Mouse (Mus musculus): ENCODE results near the gene Atf6b. TPM values are rescaled to one million over a fixed set of nuclear protein-coding genes. Genes with fewer than 3 reads are reported as not detected.
A peak's percentile ranks its signal among the peaks of the same experiment; 100 is the strongest.

Atf6b gene
- polyA plus RNA-seq, 1 experiment from 2014 or later: 118 TPM

DNA sequence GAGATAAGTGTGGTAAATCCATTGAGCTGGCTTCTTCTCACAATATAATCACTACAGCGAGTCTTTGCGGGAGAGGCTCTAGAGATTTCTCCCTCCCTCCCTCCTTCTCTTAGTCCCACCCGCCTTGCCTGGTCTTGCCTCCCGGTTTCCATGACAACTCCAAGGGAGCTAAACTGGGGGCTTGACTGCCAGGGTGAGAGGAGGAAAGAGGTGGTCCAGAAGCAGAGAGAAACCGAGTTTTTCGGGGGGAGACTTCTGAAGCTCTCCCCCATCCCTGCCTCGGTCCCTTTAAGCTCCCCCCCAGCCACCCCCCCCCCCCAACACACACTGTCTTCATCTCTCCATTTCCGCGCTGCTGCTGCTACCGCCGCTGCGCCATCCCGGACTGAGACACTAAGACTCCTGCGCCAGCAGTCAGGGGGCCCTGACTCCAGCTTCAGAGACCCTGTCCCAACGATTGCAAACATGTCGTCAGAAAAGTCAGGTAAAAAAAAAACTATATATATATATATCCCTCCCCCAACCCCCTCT lies 17.7 kb upstream of the Atf6b start, which contains the start of gene Prrt1:
Gene Prrt1 (plus strand): TSS at position 313 of the 531 bp plus-strand sequence.
- Histone ChIP-seq H3K36me3 (peaks cover 9% of the 10 kb centered on the region; the same call in 1 of the 2 replicates), H3K27me3 (ENCODE audit: insufficient read depth, poor library complexity, severe bottlenecking) (peaks cover 58% of the 10 kb centered on the region), H3K4me1 (replicated peaks) (peaks cover 72% of the 10 kb centered on the region), H3K9me3 (no peaks in the 10 kb centered on the region), H3K27ac (peak within 1 kb of the TSS; percentile 92), H3K4me3 (peak within 1 kb of the TSS; percentile 83)
- DNase-seq (ENCODE audit: low spot score): peak; percentile 49
- WGBS: 2% methylated on average over 16 of the region's 16 CpGs

DNA sequence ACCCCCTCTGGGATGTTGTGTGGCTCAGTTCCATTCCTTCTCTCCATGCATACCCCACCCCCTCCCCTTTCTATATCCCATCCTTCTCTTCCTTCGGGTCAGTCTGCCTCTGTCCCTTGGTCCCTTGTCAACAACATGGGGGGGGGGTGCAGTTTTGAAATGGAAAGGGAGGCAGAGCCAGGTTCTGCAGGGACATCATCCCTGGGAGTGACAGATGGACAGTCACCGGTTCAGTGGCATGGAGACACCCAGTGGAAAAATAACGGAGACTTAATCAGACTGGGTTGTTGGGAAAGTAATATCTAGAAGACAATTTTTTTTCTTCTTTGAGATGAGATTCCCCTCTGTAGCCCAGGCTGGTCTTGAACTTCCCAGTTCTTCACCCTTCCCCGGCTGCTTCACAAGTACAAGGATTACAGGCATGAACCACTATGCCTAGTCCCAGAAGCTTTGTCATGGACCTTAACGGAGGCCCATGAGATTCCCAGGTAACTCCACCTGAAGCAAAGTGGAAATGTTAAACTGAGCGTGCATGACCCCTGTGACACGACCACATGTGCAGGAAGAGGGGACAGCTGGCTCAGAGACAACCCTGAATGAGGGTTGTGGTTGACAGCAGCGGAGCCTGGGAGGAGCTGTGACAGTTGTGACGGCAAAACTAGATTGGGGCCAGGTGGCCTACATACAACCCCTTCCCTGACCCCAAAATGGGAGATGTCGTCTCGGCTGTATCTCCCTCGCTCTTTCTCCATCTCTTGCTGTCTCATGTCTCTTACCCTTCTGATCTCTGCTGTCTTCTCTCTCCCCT lies 16.9 kb upstream of the Atf6b start:
- Histone ChIP-seq H3K9me3 (no peaks in the 10 kb centered on the region), H3K27ac (0 out of 2 replicates have a peak overlapping the region, but pooled peaks have one; percentile 72), H3K4me3 (peak overlapping the region; percentile 83), H3K27me3 (ENCODE audit: insufficient read depth, poor library complexity, severe bottlenecking) (peaks cover 58% of the 10 kb centered on the region), H3K4me1 (replicated peaks) (peaks cover 72% of the 10 kb centered on the region), H3K36me3 (peaks cover 7% of the 10 kb centered on the region; the same call in 1 of the 2 replicates)
- no peak for DNase-seq (ENCODE audit: low spot score)
- WGBS: 10% methylated on average over 12 of the region's 12 CpGs

DNA sequence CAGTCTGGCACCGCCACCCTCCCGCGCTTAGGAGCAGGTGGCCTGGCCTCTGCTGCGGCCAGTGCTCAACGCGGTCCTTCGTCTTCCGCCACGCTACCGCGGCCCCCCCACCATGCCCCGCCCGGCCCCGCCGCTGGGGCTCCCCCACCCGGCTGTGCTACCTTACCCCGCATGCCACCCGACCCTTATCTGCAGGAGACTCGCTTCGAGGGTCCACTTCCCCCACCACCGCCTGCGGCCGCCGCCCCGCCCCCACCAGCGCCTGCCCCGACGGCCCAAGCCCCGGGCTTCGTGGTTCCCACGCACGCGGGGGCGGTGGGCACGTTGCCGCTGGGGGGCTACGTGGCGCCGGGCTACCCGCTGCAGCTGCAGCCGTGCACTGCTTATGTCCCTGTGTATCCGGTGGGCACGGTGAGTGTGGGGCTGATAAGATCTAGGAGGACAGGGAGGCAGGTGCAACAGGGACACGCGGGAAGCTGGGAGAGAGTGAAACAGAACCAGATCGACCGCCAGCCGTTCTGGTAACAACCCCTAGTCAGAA lies 16.1 kb upstream of the Atf6b start:
- DNase-seq (ENCODE audit: low spot score): no peak
- H3K9me3 ChIP-seq: no peaks in the 10 kb centered on the region
- WGBS: 3% methylated on average over 48 of the region's 48 CpGs
- no peaks in the 10 kb centered on the region for H3K36me3 ChIP-seq
- peaks cover 70% of the 10 kb centered on the region for H3K4me1 ChIP-seq (replicated peaks)
- peaks cover 64% of the 10 kb centered on the region for H3K27me3 ChIP-seq (ENCODE audit: insufficient read depth, poor library complexity, severe bottlenecking)
- peak overlapping the region; percentile 83 for H3K4me3 ChIP-seq
- H3K27ac ChIP-seq: peak overlapping the region; percentile 72

DNA sequence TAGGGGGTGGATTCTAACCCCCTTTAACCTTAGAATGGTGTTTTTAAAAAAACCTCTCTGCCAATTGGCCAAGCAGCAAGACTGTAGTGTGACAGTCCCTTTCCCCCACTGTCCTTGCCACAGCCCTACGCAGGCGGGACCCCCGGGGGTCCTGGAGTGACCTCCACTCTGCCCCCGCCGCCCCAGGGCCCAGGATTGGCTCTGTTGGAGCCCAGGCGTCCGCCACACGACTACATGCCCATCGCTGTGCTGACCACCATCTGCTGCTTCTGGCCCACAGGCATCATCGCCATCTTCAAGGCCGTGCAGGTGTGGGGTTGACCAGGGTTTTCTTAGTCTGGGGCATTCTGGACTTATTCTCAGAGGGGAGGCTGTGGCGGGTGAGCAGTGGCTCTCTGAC lies 15.3 kb upstream of the Atf6b start:
- H3K36me3 ChIP-seq: no peaks in the 10 kb centered on the region
- H3K27ac ChIP-seq: peak overlapping the region; percentile 64
- 4% methylated on average over 12 of the region's 12 CpGs for WGBS
- H3K4me3 ChIP-seq: peak overlapping the region; percentile 83
- no peak for DNase-seq (ENCODE audit: low spot score)
- no peaks in the 10 kb centered on the region for H3K9me3 ChIP-seq
- H3K27me3 ChIP-seq (ENCODE audit: insufficient read depth, poor library complexity, severe bottlenecking): peaks cover 68% of the 10 kb centered on the region
- H3K4me1 ChIP-seq (replicated peaks): peaks cover 63% of the 10 kb centered on the region

DNA sequence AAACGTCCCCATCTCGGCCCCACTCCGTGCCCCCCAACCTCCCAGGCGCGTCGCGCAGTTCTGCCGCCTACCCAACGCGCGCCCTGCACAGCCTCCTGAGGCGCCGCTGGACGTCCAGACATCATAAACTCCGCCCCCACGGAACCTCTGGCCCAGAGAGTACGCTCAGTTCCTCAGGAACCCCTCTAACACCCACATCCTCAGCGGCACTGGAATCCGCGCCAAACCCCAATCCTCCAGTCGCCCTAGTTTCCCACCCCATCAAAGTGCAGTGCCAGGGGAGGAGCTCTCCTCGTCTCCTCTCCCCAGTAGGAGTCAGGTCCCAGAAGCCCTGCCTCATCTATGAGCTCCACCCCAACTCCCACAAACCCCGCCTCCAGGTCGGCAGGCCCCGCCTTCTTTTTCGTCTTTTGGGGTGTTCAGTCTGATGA lies 14.7 kb upstream of the Atf6b start:
- H3K4me1 ChIP-seq (replicated peaks): peaks cover 56% of the 10 kb centered on the region
- H3K27ac ChIP-seq: peak overlapping the region; percentile 64; the same call in 1 of the 2 replicates
- peak overlapping the region; percentile 83 for H3K4me3 ChIP-seq
- peak; percentile 46 for DNase-seq (ENCODE audit: low spot score)
- H3K9me3 ChIP-seq: no peaks in the 10 kb centered on the region
- H3K36me3 ChIP-seq: no peaks in the 10 kb centered on the region
- peaks cover 68% of the 10 kb centered on the region for H3K27me3 ChIP-seq (ENCODE audit: insufficient read depth, poor library complexity, severe bottlenecking)
- under 1% methylated on average over 26 of the region's 26 CpGs for WGBS

DNA sequence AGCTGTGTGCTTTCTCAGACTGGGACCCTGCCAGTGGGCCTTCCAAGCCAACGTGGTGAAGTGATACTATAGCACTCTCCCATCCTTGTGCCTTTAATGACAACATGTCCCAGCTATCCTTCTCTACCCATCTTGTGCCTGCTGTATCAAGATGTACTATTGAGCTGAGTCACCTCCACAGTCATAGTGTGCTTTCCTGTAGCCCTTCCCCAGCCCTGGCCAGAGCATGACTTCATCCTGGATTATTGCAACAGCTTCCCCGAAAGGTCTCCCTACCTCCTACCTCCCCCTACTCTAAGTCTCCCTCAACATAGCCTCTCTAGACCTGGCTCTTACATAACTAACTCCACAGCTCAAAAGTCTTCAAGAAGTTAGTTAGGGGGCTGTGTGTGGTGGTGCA lies 11.3 kb upstream of the Atf6b start:
- 75% methylated on average over 2 of the region's 2 CpGs for WGBS
- Histone ChIP-seq H3K4me1 (replicated peaks) (peaks cover 33% of the 10 kb centered on the region), H3K27ac (no peak overlapping the region), H3K27me3 (ENCODE audit: insufficient read depth, poor library complexity, severe bottlenecking) (peaks cover 48% of the 10 kb centered on the region), H3K9me3 (no peaks in the 10 kb centered on the region), H3K36me3 (no peaks in the 10 kb centered on the region), H3K4me3 (no peak overlapping the region)
- no peak for DNase-seq (ENCODE audit: low spot score)

DNA sequence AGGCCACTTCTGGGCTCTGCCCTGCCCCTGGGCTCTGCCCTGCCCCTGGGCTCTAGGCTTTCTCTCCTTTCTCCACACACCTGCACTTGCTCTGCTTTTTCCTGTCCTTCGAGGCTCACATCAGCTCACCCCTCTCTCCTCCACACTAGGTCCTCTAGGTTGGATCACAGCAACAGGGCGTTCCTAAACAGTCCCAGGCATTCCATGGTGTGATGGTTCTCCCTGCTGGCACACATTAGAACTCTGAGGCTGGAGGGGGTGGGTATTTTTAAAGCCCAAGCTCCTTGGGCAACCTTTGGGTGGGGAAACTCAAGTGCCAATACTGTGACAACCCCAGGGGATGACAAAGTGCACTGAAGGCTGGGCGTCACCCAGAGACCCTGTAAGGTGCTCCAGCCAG lies 9.5 kb upstream of the Atf6b start:
- H3K27ac ChIP-seq: no peak overlapping the region
- no peak overlapping the region for H3K4me3 ChIP-seq
- no peaks in the 10 kb centered on the region for H3K9me3 ChIP-seq

DNA sequence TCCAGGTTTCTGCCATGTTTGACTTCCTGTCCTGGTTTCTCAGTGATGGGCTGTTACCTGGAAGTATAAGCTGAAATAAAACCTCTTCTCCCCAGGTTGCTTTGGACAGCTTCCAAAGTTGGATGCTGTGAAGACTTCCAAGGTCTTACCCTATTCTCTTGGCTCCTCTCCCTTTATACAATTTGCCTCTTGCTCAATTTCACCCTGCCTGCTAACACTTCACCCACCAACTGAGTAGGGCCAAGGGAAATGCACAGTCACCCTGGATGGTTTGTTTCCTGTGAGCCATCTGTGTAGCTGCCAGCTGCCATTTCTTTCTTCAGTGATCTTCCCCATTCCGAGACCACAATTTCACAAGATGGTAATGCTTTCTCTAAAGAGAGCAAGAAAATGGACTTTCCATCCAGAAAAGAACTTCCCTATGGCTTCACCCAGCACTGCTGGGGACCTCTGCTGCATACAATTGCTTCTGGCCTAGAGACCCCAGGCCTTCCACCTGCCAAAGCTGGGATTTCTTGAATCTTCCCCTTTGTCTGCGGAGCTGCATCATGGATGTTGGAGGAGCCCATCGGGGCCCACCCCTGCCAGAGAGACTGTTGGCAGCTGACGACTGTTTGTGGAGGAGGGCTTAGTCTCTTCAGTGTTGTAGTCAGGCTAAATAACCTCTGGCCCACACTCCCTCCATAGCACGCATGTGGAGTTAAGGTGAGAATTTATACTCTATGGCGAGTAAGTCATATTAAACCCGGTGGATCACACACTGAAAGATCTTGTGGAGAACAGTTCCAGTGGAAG lies 7.3 kb upstream of the Atf6b start:
- H3K4me1 ChIP-seq (replicated peaks): peaks cover 25% of the 10 kb centered on the region
- H3K9me3 ChIP-seq: no peaks in the 10 kb centered on the region
- H3K27me3 ChIP-seq (ENCODE audit: insufficient read depth, poor library complexity, severe bottlenecking): peaks cover 14% of the 10 kb centered on the region; the same call in 1 of the 2 replicates
- H3K27ac ChIP-seq: peak overlapping the region; percentile 86; the same call in 1 of the 2 replicates
- no peak overlapping the region for H3K4me3 ChIP-seq
- H3K36me3 ChIP-seq: no peaks in the 10 kb centered on the region
- WGBS: 84% methylated on average over 7 of the region's 7 CpGs
- DNase-seq (ENCODE audit: low spot score): no peak

More for the DNA sequence above, 9.5 kb upstream of the Atf6b start:
- 70% methylated on average over 3 of the region's 3 CpGs for WGBS
- H3K36me3 ChIP-seq: no peaks in the 10 kb centered on the region
- H3K4me1 ChIP-seq (replicated peaks): peaks cover 25% of the 10 kb centered on the region
- DNase-seq (ENCODE audit: low spot score): no peak
- peaks cover 30% of the 10 kb centered on the region for H3K27me3 ChIP-seq (ENCODE audit: insufficient read depth, poor library complexity, severe bottlenecking)

DNA sequence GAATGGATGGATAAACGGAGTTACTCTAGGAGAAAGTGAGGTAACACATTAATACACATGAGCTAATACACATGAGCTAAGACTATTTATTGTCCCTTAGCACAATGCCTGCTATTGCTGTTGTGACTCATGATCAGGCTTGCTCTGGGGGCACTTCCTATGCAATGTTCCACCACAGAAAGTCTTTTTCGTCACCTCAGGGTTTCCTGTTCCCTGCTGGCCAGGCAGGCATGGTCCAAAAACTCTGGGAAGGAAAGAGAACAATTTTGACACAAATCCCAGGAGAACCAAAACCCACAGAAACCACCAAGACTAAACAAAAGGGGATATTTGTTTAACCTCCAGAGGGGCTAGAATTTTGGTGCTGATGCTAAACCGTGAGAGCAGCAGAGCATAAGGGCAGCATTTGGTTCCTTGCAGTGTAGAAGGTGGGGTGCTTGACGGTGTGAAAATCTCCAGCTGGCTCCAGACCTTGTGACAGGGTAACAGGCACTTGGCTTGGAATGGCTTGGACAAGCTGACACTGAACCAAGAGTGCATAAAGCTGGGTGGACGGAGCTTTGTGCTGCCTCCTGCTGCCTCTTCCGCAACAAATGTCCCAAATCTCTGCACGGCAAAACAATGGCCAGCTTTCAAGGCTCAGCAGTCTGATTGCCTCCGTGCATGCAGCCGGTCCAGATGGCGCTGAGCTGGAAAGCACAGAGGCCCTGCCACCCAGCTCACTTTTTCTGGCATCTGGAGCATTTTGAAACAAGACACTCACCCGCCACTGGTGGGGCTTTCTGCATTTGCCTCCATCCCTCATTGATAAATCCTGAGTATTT lies 6.0 kb upstream of the Atf6b start:
- peak; percentile 66 for DNase-seq (ENCODE audit: low spot score)
- H3K4me1 ChIP-seq (replicated peaks): peaks cover 37% of the 10 kb centered on the region
- peaks cover 5% of the 10 kb centered on the region for H3K36me3 ChIP-seq
- H3K27me3 ChIP-seq (ENCODE audit: insufficient read depth, poor library complexity, severe bottlenecking): peaks cover 7% of the 10 kb centered on the region; the same call in 1 of the 2 replicates
- H3K27ac ChIP-seq: peak overlapping the region; percentile 86
- no peaks in the 10 kb centered on the region for H3K9me3 ChIP-seq
- WGBS: 14% methylated on average over 11 of the region's 11 CpGs
- peak overlapping the region; percentile 18; the same call in 1 of the 2 replicates for H3K4me3 ChIP-seq

DNA sequence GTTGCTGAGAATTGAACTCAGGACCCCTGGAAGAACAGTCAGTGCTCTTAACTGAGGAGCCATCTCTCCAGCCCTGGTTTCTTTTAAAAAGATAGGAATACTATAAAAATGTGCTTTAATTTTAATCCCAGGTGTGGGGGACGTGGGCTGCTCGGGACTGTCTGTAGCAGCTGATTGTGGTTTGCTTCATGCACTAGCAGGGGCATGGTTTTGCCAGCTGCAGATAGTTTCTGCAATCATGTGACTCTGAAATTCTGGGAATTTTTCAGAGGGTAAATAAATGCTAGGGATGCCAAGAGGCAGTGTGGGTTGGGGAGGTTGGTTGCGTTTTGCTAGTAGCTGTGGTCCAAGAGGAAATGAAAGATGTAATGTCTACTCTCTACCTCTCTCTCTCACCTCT lies 5.0 kb upstream of the Atf6b start:
- Histone ChIP-seq H3K9me3 (no peaks in the 10 kb centered on the region), H3K36me3 (peaks cover 8% of the 10 kb centered on the region), H3K27ac (peak overlapping the region; percentile 86; the same call in 1 of the 2 replicates), H3K4me3 (no peak overlapping the region), H3K4me1 (replicated peaks) (peaks cover 43% of the 10 kb centered on the region), H3K27me3 (ENCODE audit: insufficient read depth, poor library complexity, severe bottlenecking) (0 out of 2 replicates have a peak, but pooled peaks cover 4% of the 10 kb centered on the region)
- no peak for DNase-seq (ENCODE audit: low spot score)
- 85% methylated on average over 3 of the region's 3 CpGs for WGBS

DNA sequence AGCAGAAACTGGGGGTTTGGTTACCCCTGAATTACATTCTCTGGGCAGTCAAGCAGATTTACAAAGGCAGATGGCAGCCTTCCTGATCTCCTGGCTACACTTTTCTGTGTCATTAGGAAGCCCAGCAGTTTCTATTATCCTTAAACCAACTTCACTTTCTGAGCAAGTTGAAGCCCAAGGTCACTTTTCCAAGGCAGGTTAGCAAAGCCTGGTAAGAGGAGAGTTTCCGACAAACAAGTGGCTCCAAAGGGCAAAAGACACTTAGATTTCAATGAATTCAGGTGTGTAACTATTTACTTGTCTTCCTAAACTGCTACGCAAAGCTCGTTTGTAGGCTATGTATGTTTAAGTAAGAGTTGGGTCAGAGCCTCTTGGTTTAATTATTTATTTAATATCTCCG lies 3.6 kb upstream of the Atf6b start:
- H3K4me1 ChIP-seq (replicated peaks): peaks cover 54% of the 10 kb centered on the region
- WGBS: 95% methylated on average over 4 of the region's 4 CpGs
- no peaks in the 10 kb centered on the region for H3K27me3 ChIP-seq (ENCODE audit: insufficient read depth, poor library complexity, severe bottlenecking)
- peaks cover 10% of the 10 kb centered on the region for H3K36me3 ChIP-seq
- H3K27ac ChIP-seq: no peak overlapping the region
- DNase-seq (ENCODE audit: low spot score): no peak
- H3K4me3 ChIP-seq: no peak overlapping the region
- no peaks in the 10 kb centered on the region for H3K9me3 ChIP-seq

DNA sequence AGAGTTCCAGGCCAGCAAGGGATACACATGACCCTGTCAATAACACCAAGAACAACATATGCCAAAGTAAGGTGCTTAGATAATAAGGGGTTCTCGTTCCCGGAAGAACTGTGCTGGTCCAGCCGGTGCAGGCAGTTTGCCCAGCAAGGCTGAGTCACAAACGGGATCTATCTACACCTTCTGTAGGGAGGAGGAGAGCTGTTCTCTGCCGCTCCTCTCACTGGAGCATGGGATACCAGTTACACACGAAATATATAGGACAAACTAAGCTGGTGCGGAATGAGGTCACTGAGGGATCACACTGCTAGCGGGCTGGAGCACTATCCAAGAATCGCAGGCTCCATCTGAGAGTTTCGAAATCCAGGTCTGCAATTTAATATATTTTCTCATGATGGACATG lies 3.0 kb upstream of the Atf6b start:
- Histone ChIP-seq H3K27me3 (ENCODE audit: insufficient read depth, poor library complexity, severe bottlenecking) (no peaks in the 10 kb centered on the region), H3K27ac (peak overlapping the region; percentile 87), H3K4me1 (replicated peaks) (peaks cover 59% of the 10 kb centered on the region), H3K9me3 (no peaks in the 10 kb centered on the region), H3K4me3 (peak overlapping the region; percentile 70), H3K36me3 (peaks cover 15% of the 10 kb centered on the region)
- DNase-seq (ENCODE audit: low spot score): no peak
- WGBS: 83% methylated on average over 10 of the region's 10 CpGs
